Mouse (Mus musculus): Measurements from ENCODE around the gene Morn1.

- TF ChIP-seq CTCF (IDR thresholded peaks at IDR 0.05; ENCODE audit: control insufficient read depth, insufficient read depth, insufficient replicate concordance, low read depth, low read length) (no peak), POLR2A (IDR thresholded peaks at IDR 0.05; ENCODE audit: control insufficient read depth, low read depth, low read length) (no peak)
These were observed 36.2 kb downstream of the Morn1 start for GRCm38 (mm10) chr4:155122444-155123040.
